Mouse (Mus musculus) cortical plate, adult 2 months (tissue): ENCODE measurements around the gene Slc44a5. TPM values are rescaled to one million over a fixed set of nuclear protein-coding genes. Genes with fewer than 3 reads are reported as not detected.
"Not testable (repeated sequence)": the region's sequence is repeated elsewhere in the genome, so short reads cannot be mapped to it uniquely, and the experiment has no call there.

ENCODE experiments used
- H3K27ac ChIP-seq: fragments of 200-500 bp; 2 replicates; pipeline ENCODE4 v1.5.1; 2012; ENCODE audit warnings: low read length, control low read depth, inconsistent platforms; ENCODE audit not compliant: insufficient read depth
- H3K4me1 ChIP-seq: fragments of 200-500 bp; 2 replicates; pipeline ENCODE4 v1.6.1; 2011; ENCODE audit warnings: low read length; ENCODE audit not compliant: control insufficient read depth, insufficient read depth
- H3K4me3 ChIP-seq: fragments of 200-500 bp; 2 replicates; pipeline ENCODE4 v1.5.1; 2011; ENCODE audit warnings: mild to moderate bottlenecking, low read length, control low read depth; ENCODE audit not compliant: insufficient read depth
- CTCF ChIP-seq: fragments of 200-500 bp; IDR thresholded peaks from 2 replicates; pipeline ENCODE4 v1.5.1; 2011; ENCODE audit warnings: mild to moderate bottlenecking, control low read depth, low read length; ENCODE audit not compliant: insufficient read depth; ENCODE audit errors: extremely low read depth
- POLR2A ChIP-seq: fragments of 200-500 bp; IDR thresholded peaks from 2 replicates; pipeline ENCODE4 v1.6.1; 2011; ENCODE audit warnings: mild to moderate bottlenecking, low read length, control low read depth; ENCODE audit not compliant: insufficient read depth; ENCODE audit errors: extremely low read depth
- polyA plus RNA-seq: library from polyadenylated mRNA; depleted of rRNA; stranded (reverse); fragments of >200 nt; gene quantifications from 2 replicates; pipeline ENCODE4 v1.2.3, GENCODE M21; 2012

Slc44a5 gene
- polyA plus RNA-seq, 1 experiment = 4.8 TPM

DNA sequence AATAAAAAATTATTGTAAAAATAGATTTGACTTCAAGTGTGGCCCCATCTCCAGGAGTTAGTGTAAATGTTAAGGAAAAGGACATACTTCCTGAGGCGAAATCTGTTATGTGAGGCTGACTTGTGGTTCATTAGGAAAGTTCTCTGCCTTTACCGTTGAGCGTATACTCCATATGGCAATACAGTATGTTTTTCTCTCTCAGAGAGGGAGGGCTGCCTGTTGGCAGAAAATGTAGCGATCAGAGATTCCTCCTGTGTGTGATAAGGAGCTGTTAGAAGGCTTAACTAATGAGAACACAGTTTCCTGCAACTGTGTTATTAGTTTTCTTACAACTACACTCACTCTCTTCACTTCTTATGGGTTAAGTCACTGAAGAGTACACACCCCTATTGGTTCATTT lies 168.1 kb downstream of the Slc44a5 start:
- Histone ChIP-seq H3K4me1 (no peaks in the 10 kb centered on the region; the same call in 1 of the 2 replicates), H3K27ac (no peak overlapping the region), H3K4me3 (no peak overlapping the region)
- TF ChIP-seq POLR2A = no peak
- no peak for TF ChIP-seq CTCF

DNA sequence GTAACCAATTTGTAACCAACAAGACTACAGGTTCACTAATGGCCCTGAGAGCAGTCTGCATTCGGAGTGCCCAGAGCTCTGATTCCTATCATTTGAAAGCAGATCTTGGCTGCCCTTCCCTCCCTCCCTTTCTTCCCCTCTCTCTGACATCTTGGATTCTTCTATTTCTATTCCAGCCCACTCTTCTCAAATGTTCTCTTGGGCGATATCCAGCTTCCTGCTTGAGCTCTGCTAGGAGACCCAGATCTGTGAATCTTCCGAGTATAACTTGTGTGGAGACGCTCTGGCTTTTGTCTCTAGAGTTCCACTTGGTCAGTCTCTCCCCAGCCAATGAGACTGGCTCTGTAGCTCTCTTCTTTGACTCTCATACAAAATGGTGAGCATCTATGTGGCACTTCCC lies 169.4 kb downstream of the Slc44a5 start:
- H3K4me3 ChIP-seq = no peak overlapping the region
- H3K4me1 ChIP-seq = no peaks in the 10 kb centered on the region
- no peak overlapping the region for H3K27ac ChIP-seq
- TF ChIP-seq CTCF (no peak), POLR2A (no peak)

DNA sequence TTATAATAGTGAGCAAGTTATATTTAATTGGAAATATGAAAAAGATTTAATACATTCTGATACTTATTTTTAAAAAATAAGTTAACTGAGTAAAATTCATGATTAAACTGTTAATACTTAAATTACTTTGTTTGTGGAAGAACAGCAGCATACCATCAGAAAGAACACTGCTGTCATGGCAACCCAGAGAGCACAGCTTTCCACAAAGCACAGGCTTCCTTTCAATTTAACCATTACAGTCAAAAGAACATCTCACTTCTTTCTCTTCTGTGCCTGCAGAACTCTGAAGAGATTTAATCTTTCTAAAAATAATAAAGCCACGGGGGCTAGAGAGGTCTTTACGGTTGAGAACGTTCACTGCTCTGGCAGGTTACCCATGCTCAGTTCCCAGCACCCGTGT lies 172.5 kb downstream of the Slc44a5 start:
- TF ChIP-seq POLR2A (no peak), CTCF (no peak)
- no peaks in the 10 kb centered on the region for H3K4me1 ChIP-seq
- no peak overlapping the region for H3K27ac ChIP-seq
- H3K4me3 ChIP-seq = no peak overlapping the region

DNA sequence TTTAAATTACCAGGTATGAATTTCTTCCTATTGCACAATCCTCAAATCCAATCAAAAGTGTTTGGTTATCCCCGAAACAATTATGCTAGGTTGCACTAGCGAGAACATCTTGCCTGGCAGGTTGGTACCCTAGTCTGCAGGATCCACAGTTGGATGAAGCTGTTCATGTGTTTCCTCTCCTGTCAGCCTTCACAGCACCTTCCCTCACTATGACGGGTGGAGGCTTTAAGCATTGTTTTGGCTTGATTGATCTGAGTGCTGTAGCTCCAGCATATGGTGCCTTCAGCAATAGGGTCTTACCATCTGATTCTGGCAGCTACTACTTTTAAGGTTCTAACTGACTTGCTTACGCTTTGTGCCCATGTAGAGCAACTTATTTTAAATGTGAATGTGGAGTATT lies 176.5 kb downstream of the Slc44a5 start:
- H3K4me3 ChIP-seq = no peak overlapping the region
- H3K27ac ChIP-seq = no peak overlapping the region
- TF ChIP-seq CTCF = no peak
- TF ChIP-seq POLR2A = no peak
- no peaks in the 10 kb centered on the region for H3K4me1 ChIP-seq

DNA sequence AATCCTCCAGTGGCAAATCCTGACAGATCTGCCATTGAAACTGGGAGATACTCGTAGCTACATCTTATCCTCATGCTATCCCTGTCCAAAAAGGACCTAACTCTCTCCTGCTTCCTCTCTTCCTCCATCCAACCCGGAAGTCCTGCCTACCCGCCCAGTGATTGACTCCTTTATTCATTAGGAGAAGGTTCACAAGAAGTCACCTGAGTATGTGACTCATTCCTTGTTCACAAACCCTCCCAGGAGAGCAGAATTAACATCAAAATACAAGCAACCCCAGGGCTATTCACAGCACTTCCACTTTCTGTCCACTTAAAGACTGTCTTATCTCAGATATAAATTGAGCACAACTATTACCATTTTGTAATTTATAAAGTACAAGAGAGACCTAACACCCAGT lies 180.3 kb downstream of the Slc44a5 start:
- not testable (repeated sequence) for H3K4me3 ChIP-seq, H3K4me1 ChIP-seq, H3K27ac ChIP-seq

DNA sequence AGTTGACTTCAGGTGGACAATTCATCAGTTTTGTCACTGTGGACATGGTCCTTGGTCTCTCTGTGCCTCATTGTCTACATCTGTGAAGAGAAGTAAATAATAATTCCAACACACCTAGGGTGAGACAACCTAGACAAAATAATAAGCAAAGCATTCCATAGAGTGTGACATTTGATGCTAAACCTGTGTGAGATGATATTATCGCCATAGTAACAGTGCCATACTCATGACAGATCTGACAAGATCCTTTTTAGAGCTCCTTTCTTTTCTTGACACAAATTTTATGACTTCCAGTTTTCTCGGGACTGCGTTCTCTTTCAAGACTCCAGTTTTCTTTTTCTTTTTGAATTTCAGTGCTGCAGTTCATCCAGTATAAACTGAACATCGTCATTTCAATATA lies 192.6 kb downstream of the Slc44a5 start:
- no peak for TF ChIP-seq POLR2A
- no peak for TF ChIP-seq CTCF
- Histone ChIP-seq H3K27ac (no peak overlapping the region), H3K4me3 (no peak overlapping the region), H3K4me1 (no peaks in the 10 kb centered on the region)

DNA sequence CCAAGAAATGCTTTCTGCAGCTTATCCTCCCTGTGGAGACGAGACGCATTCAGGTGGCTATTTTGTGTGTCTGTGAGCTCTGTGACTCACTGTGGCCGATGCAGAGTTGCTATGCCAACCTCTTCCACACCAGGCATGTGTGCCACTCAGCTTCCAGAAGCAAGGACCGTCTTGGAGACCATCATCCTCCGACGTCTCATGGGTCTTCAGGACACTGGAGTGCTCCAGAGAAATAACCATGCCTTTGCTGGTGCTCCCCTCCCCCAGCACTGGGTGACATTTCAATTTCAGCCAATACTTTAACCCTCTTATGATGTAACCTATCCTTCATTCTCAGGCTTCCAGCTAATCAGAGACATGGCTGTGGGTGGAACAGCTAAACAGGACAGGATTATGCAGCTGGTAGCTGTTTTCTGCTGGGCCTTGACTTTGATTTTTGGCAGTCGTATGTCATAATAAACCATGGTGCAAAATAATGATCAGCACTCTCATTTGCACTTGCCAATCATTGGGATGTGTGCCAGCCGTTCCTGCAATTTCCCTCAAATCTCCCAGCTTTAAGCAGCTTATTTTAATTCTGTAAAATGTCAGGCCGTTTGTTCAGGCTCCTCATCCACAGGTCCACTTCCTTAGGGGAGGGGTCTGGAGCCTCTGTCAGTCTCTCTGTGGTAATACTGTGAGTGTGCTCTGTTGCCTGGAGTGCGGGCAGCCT lies 198.8 kb downstream of the Slc44a5 start:
- TF ChIP-seq POLR2A = no peak
- no peak for TF ChIP-seq CTCF
- Histone ChIP-seq H3K4me1 (peaks cover 4% of the 10 kb centered on the region), H3K27ac (no peak overlapping the region), H3K4me3 (no peak overlapping the region)

DNA sequence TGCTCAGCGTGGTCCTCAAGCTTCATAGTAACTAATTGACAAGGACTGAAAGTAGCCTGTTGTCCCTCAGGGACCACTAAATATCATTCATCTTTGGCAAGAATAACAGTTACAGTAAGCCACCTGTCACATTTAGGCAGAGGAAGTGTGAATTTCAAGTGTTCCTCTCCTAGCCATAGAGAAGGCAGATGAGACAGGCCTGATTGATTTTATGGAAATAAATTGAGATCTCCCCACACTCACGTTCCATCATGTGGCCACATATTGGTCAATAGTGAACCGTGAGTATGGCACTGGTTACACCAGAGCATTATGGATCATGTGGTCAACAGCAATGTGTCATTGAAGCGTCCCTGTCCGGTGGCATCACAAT lies 199.3 kb downstream of the Slc44a5 start:
- H3K4me1 ChIP-seq = peaks cover 4% of the 10 kb centered on the region
- no peak overlapping the region for H3K4me3 ChIP-seq
- TF ChIP-seq POLR2A (no peak), CTCF (no peak)
- H3K27ac ChIP-seq = no peak overlapping the region

DNA sequence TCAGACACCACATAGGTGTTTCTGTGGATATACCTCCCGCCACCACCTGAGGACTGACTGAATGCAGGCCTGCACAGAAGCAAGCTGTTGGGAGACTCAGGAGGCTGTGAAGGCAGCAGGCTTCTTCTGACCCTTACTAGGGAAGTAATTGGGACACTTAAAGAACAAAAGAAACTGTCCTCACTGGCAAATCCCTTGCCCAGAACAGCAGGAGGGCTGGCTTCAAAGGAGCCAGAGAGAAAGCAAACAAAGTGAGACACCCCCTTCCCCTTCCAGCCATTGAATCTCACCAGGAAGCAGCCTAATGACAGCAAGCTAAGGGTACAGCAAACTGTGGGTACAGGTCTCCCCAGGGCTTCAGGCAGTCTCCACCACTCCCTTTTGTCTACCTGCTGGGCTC lies 200.3 kb downstream of the Slc44a5 start:
- Histone ChIP-seq H3K27ac (no peak overlapping the region), H3K4me3 (no peak overlapping the region), H3K4me1 (peaks cover 4% of the 10 kb centered on the region)
- no peak for TF ChIP-seq CTCF

DNA sequence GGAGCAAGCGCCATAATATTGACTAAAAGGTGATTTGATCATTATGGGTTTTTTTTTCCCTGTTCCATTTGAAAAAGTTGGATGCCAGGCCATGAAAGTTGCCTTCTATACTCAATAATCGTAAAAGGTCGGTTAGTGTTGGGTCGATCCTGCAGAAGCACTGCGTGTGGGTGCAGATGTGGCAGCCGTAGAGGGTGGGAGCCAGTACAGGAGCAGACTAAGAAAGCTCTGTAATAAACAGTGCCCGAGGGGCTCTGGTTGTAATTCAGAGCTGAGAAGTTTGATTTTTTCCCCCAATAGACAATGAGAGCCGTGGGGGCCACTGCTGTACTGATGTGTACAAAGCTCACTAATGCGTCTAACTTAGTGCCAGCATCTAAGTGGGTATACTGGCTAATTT lies 200.8 kb downstream of the Slc44a5 start:
- Histone ChIP-seq H3K4me1 (peaks cover 4% of the 10 kb centered on the region), H3K27ac (no peak overlapping the region), H3K4me3 (no peak overlapping the region)
- no peak for TF ChIP-seq CTCF
- no peak for TF ChIP-seq POLR2A
